Mouse (Mus musculus) spleen, adult 12 weeks (tissue): ENCODE data around the gene Zkscan17.

Experiments
- DNase-seq: peaks from one replicate; pipeline ENCODE4 v3.0.0; 2022; ENCODE audit warnings: low spot score

Gene Zkscan17

DNA sequence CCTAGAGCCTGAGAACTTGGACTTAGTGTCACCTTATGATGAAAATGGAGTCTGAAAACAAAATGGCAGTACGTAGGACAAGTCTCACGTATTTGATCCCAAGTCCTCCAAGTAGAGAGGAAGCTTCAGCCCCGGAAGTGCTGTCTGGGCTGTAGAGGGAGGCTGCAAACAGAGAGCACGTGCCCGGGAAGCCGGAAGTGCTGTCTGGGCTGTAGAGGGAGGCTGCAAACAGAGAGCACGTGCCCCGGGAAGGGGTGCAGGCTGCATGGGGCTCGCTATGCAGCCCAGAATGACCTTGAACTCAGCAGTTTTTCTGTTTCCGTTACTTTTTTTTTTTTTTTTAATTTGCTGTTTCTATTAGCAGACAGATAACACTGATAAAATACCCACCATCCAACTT lies 8.3 kb downstream of the Zkscan17 start:
- no peak for DNase-seq

DNA sequence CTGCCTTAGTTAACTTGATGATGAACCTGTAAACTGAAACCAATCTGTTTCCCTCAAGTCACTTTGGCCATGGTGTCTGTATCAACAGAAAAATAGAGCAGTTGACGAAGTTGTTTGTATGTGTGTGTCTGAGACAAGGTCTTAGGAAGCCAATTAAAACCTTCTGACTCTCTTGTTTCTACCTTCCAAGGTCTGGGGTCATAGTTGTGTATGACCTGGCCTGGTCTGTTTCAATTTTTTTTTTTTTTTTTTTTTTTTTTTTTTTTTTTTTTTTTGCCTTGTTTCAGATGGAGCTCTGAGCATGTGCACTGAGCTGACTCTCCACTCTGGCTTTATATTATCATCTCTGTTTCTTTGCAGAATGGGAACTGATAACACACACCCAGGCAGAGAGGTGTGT lies 9.1 kb downstream of the Zkscan17 start:
- no peak for DNase-seq

DNA sequence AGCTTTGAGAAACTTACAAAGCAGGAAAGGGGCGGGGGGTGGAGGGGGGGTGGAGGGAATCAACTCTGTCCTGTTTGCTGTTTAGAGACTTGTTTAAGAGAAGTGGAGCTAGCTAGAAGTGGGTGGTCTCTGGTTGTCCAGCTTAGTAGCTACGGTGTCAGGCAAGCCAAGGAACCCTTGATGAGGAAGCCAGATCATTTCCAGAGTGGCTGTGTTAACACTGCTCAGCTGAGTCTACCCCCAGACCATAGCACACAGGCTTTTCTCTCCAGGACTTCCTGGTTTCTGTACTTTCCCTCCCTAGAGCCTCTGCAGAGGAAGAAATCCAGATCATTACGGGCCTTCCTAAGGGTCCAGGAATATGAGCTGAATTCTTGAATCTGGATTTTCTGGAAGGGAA lies 11.8 kb downstream of the Zkscan17 start:
- no peak for DNase-seq

DNA sequence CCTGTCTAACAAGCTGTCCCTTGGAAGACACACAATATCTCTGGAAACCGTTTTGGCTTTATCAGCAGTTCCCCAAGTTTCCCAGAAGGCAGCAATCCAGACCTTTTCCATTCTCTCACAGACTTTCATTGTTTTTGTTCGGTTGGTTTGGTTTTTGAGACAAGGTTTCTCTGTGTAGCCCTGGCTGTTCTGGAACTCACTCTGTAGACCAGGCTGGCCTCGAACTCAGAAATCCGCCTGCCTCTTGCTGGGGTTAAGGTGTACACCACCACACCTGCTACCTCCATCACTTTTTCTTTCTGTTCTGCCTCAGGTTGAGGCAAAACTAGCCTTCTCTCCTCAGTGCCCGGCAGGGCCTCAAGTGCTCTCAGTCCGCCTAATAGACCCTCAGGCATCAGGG lies 12.2 kb downstream of the Zkscan17 start:
- DNase-seq: no peak

DNA sequence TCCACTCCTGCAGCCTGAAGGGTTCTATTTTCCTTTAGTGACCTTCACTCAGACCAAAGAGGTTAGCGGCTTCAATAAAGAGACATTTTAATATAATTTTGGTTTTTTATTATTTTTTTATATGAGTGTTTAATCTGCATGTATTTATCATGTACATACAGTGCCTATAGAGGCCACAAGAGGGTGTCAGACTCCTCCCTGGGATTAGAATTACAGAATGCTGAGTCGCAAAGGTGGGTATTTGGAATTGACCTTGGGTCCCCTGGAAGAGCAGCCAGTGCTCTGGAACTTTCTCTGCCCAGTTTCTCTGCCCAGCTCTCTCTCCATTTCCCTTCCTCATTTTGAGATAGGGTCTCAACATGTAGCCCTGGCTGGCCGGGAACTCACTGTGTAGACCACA lies 13.0 kb downstream of the Zkscan17 start:
- no peak for DNase-seq

DNA sequence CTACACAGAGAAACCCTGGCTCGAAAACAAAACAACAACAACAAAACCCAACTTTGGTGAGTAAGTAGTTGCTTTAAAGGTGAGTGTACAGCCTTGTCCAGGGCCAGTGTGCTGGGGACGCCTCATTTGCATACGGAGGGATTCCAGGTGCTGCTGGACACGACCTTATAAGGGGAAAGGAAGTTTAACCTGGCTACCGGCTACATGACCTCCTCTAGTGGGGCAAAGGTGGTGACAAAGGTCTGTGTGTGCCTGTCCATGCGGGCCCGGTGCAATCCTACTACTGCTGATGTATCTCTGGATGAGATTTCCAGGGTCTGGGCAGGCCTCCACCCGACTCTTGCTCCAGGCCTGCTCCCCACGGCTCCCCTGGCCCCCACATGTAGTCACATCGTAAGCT lies 13.8 kb downstream of the Zkscan17 start:
- no peak for DNase-seq

DNA sequence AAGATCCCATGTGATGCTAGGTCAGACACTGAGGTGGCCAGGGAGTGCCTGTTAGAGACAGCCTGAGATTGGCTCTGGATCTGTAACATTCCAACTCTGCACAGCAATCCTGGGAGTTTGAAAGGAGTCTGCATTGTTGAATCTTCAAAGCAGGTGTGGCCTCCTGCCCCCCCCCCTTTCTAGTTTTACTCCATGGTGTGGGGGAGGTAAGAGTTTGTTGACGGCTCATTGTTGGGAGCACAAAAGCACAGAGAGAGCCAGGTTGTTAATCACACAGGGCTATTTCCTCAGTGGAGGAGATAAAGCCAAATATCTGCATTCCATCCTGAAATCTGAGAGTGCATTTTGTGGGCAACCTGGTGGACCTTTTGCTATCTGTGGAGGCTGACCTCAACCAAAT lies 15.0 kb downstream of the Zkscan17 start:
- DNase-seq: no peak

DNA sequence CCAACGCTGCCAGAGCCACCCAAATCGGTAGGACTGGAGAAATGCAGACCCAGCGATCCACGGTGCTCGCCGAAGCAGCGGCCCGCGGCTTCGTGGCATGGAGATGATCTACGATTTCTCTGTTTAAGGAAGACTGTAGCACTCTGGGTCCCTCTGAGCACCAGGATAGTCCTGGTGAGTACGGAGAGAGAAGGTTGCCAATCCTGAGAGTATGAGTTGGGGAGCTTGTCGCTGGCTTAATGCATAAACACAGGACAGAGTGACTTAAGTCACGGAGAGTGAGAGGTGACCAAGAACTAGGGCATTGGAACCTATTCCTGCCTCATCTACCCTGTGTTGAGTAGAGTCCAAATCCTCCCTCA lies 19.9 kb downstream of the Zkscan17 start:
- DNase-seq: no peak

DNA sequence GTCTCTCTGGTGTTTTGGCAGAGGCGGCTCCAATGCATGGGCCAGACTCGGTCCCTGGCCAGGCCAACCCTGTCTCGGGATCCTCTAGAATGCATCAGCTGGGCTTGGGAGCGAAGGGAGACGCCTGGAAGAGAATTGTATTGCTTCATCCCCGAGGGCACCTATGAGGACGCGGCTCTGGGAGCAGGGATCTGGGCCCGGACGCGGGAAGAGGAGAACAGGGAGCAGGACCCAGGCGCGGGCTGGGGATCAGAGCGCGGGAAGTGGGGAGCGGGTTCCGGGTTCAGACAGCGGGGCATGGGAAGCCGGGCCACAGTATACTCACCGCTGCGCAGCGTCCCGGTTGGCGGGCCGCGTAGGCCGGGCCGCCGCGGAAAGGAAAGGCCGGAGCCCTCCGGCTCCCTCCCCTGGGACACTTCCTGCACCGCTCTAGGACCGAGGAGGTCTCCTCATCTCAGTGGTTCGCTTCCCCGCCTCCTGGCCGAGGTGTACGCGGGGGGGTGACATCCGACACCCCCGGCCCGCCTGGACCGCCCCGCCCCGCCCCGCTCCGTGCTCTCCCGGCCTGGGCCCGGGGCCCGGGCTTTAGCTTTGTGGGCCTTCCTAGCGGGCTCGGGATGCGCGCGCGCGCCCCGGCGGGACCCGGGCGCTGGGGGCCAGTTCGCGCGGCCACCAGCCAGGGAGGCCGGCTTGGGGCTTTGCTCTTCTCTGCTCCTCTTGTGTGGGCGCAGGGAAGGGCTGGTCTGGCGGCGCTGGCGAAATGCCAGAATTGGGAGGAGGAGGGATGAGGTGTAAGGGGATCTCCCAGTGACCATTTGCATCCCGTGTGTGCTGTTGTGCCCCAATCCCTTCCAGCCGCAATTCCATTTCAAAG lies 20.5 kb downstream of the Zkscan17 start:
- peak; percentile 52 for DNase-seq

DNA sequence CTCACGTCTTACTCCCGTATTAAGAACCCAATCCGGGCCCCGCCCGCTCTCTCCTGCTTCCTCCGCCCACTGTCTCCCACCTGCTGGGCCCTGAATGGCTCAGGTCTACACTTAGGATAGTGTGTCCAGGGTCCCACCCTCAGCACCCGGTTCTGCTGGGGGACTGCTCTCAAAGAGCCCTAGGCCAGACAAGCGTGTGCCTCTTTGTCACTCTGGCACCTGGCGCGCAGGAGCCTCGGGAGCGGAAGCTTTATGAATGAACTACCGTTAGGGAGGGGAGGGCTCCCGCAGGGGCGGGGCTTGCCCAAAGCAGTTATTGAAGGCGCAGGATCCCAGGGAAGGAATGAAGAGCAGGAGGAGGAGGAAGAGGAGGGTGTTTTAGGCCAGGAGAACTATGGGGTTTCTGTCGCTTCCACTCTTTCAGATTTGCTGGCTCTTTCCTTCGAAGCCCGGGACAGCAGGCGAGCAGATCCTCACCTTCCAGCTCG lies 21.2 kb downstream of the Zkscan17 start:
- DNase-seq: peak; percentile 14

DNA sequence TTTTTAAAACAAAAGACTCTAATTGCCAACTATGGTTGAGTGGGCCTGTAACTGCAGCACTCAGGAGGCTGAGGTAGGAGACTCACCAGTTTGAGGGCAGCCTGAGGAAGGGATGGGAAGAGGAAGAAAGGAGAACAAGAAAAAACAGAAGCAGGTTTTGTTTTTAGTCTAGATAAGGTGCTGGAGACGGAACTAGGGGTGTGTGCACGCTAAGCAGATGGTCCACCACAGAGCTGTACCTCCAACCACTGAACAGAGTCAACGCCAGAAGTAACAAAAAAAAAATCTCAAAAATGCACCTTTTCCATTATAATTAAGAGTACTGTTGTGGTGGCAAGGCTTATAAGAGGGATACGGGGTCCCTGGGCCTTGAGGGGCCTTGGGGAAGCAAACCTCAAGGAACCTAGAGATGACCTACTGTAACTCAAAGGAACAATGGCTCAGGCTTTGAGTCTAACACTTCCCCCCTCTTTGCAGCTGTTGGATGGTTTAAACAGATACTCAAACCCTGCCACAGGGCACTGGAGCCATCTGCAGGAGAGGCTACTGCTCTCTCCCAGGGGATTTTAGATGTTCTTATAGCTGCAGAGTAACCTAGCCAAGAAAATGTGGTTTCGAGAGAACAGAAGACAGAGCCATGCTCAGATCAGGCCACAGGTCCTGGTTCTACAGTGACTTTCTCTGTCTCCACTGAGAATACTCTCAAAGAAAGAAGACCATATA lies 24.4 kb downstream of the Zkscan17 start:
- DNase-seq: no peak

DNA sequence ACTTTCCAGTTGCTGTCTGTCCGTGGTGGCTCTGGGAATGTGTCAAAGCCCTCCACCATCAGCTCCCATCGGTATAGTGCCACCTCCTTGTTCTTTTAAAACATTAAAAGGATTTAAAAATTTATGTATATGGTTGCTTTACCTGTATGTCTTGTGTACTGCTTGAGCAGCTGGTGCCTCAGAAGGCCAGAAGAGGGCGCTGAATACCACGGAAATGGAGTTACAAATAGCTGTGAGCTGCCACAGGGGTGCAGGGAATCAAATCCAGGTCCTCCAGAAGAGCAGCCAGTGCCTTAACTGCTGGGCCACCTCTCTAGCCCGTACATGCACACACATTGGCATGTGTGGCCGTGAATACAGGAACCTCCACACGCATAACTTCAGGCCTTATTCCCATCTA lies 28.8 kb downstream of the Zkscan17 start:
- DNase-seq: no peak

DNA sequence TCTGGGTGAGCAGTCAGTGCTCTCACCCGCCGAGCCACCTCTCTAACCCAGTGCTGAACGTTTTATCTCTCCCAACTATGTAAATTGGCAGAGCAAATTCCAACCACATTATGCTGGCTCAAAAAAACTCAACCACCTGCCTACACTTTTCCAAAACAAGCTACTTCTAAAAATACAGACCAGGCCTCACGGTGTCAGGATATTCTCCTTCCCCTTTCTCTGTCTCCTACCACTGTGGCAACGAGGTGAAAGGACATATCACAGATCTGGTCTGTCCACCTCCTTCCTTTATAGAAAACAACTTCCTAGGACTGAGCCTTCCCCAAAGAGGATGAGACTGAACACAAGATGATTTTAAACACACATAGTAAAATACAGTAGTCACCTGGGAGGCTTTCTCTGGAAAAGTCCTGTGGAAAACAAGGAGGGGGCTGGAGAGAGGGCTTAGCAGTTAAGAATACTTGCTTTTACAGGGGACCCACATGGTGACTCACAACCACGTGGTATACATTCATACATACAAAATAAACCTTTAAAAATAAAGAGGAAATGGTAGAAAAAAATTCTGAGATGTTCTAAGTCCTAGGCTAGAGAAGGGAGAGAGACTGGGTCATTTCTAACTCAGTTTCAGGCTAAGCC lies 29.8 kb downstream of the Zkscan17 start:
- DNase-seq: no peak

DNA sequence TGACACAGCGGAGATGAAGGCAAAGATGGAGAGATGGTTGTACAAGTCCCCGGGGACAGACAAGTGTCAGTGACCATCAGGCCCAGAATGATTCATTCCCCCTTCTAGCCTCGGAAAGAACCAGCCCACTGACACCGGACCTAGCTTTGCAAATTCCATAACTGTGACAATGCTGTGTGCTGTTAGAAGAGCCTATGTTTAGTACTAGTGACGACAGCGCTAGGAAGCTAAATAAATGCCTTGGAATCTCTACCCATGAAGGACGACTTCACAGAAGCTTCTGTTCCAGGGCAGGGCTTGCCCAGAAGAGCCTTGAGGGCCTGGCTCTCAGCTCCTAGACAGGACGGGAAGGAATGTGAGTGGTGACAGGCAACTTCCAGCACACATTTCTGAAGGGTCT lies 40.3 kb downstream of the Zkscan17 start:
- no peak for DNase-seq

DNA sequence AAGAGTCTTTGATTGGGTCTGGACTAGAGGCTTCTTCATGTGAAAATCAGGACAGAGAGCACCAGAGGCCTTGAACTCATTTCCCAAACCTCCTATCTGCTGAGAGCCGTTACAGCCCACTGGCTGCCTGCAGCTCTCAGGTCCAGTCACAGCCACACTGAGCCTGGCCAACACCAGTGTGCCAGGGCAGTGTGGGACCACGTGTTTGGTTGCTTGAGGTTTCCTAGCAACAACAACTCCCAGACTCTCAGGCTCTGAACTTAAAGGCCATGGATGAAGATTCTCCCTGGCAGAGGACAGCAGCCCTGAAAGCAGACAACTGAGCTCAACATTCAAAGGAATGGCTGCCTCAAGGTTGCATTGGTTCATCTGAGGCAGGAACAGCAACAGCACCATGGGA lies 40.9 kb downstream of the Zkscan17 start:
- DNase-seq: no peak

DNA sequence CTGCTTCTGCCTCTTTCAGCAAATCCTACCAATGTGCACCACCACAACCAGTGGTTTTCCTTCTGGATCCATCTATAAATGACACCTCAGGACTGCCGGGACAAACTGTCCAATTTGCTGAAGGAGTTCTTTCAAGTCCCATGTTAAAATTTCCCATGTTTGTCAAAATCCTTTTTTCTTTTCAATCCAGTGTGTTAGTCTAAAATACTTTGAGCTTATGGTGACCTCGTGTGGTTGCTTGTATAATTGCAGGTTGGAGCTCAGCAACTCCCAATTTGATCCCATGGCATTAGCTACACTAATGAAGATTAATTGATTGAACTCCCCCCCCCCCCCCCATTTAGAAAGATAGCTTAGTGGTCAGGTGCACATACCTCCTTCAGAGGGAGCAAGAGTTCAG lies 43.3 kb downstream of the Zkscan17 start:
- no peak for DNase-seq

DNA sequence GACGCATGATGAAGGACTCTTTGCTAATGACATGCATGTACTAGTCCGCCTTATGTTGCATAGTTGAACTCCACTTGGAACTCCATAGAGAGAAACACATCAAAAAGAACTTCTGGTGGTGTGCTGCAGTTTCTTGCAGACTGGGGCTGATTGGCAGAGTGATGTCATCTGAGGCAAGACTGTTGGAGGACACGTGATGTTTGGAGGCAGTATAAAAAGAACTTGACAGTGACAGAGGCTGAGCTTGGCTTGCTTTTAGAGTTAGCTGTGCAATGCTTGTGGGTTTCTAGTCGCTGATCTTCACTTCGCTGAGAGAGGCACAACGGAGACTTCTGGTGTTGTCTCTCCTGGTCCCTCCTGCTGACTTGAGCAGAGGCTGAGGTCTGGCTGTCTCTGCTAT lies 49.3 kb downstream of the Zkscan17 start:
- DNase-seq: no peak

DNA sequence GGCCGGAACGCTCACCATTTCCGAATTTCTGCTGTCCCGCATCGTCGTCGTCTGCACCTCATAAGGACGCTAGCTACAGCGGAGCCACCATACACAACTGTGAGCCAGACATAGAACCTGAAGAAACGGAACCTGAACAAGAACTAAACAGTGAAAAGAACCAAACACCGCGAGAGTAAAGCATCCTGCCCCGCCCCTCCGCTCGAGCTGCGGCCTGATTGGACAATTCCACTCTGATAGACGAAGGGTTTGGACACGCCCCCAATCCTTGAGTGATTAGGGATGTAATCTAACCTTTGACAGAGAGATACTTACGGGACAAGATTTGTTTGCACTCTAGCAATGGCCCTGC lies 54.2 kb downstream of the Zkscan17 start, which contains the start of gene Zfp867:
TSS of gene Zfp867 (minus strand) at position 149 of the 352 bp plus-strand sequence.
- peak; percentile 70 for DNase-seq

DNA sequence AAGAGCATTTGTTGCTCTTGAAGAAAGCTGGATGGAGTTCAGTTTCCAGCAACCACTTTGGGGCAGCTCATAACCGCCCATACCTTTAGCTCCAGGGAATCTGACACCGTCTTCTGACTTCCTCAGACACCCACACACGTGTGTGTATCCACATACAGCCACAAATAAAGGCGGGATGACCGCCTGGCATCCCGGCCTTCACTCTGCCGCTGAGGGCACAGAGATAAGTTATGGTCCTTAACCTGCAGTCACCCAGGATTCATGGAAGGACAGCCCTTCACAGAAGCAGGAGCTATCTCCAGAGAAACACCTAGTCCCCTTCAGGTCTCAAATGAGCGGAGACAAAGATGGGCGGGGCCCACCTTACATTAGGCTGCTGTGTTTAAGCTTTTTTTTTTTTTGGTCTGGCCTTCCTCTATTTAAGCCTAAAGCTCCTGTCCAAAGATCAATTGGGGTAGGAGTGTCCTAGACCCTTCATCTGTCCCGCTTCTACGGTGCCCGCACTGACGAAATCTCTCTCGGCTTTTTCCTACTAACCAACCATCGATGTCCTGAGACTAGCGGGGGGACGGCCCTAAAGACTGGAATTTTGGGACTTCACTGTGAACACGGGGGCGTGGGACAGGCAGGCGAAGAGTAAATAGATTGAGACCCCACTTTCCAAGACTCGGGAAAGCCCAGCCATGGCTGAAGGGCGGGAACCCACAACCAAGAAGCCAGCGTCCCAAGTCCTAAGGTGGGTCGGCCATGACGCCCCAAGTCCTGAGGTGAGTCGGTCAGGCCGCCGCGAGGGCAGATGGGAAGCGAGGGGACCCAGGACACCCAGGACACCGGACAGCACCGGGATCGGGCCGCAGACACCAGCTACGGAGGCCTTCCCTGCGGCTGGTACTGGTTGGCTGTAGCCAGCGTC lies 54.9 kb downstream of the Zkscan17 start:
- no peak for DNase-seq

DNA sequence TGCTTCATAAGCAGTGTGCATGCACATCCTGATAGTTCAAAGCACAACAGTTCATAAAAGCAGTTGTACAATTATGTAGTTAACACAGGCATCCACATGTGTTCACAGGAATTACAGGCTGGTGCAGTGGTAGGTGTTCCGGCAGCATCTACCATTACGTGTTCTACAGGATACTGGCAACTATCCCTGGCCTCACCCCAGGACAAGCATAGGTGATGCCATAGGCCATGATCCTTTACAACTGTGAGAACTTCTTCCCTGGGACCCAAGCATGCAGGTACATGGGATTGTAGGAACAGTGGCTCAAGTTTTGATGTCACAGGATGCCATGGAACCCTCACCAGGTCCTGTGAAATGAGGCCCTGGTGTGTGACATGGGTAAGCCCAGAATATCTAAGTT lies 66.1 kb downstream of the Zkscan17 start:
- DNase-seq: no peak

DNA sequence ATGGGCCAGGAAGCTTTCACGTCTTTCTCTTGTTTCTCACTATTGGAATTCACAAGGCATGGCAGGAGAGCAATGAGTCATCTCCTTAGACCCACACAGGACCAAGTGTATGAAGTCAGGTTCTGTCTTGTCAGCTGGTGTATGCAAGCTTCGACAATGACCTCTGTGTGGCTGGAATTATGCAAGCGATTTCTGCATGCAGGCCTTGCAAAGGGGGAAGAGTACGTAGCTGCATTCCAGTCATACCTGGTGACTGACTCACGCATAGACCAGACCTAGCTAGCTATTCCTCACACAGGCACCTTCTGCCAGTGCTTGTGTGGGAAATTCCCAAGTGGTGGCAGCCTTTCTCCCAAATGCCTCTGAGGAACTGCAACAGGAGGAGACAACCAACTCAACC lies 67.6 kb downstream of the Zkscan17 start:
- DNase-seq: no peak

DNA sequence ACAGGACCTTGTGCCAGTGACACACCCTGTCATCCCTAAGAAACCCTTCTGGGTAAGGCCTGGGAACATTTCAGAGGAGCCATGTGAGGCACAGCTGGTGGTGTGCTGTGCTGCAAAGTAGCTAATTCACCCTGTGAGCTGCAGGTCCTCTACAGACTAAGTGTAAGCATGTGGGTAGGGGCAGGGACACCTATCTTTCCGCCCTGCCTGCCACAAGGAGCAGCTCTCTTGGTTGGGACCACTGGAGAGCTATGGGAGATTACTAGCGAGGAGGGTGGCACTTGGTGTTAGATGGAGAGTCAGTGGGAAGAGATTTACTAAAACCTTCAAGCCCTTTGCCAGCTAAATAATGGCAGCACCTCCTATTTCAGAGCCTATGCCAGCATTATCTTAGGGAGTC lies 69.7 kb downstream of the Zkscan17 start:
- DNase-seq: no peak
